Mouse (Mus musculus): ENCODE measurements around the gene Plxna4.

Gene Plxna4

GRCm38 (mm10) chr6:32252168-32252567 lies 335.8 kb downstream of the Plxna4 start:
- no peak for DNase-seq (ENCODE audit: low spot score in 2 of 2)

- no peak for DNase-seq (ENCODE audit: low spot score in 2 of 2)
Measured at GRCm38 (mm10) chr6:32251674-32252073, 336.3 kb downstream of the Plxna4 start.

GRCm38 (mm10) chr6:32246036-32246435 lies 342.0 kb downstream of the Plxna4 start:
- DNase-seq (ENCODE audit: low spot score in 2 of 2): no peak

- DNase-seq (ENCODE audit: low spot score in 2 of 2): no peak
Measured at GRCm38 (mm10) chr6:32243040-32243439, 345.0 kb downstream of the Plxna4 start.

GRCm38 (mm10) chr6:32231383-32231782 lies 356.6 kb downstream of the Plxna4 start:
- no peak for DNase-seq (ENCODE audit: low spot score in 2 of 2)

- DNase-seq (ENCODE audit: low spot score in 2 of 2): no peak
Measured at GRCm38 (mm10) chr6:32226636-32227035, 361.4 kb downstream of the Plxna4 start.

- DNase-seq (ENCODE audit: low spot score in 2 of 2): no peak
Measured at GRCm38 (mm10) chr6:32224007-32224703, 363.8 kb downstream of the Plxna4 start.

GRCm38 (mm10) chr6:32220765-32221164 lies 367.2 kb downstream of the Plxna4 start:
- DNase-seq (ENCODE audit: low spot score in 2 of 2): no peak

- DNase-seq (ENCODE audit: low spot score in 2 of 2): no peak
Measured at GRCm38 (mm10) chr6:32218544-32218943, 369.4 kb downstream of the Plxna4 start.

GRCm38 (mm10) chr6:32212439-32212838 lies 375.6 kb downstream of the Plxna4 start:
- DNase-seq (ENCODE audit: low spot score in 2 of 2): no peak

- DNase-seq (ENCODE audit: low spot score in 2 of 2): no peak
Measured at GRCm38 (mm10) chr6:32210139-32210538, 377.9 kb downstream of the Plxna4 start.

GRCm38 (mm10) chr6:32208951-32209350 lies 379.0 kb downstream of the Plxna4 start:
- DNase-seq (ENCODE audit: low spot score in 2 of 2): no peak

GRCm38 (mm10) chr6:32204253-32204652 lies 383.7 kb downstream of the Plxna4 start:
- DNase-seq (ENCODE audit: low spot score in 2 of 2): no peak

GRCm38 (mm10) chr6:32203389-32203788 lies 384.6 kb downstream of the Plxna4 start:
- no peak for DNase-seq (ENCODE audit: low spot score in 2 of 2)

GRCm38 (mm10) chr6:32202664-32203192 lies 385.3 kb downstream of the Plxna4 start:
- DNase-seq (ENCODE audit: low spot score in 2 of 2): no peak

GRCm38 (mm10) chr6:32201506-32201905 lies 386.5 kb downstream of the Plxna4 start:
- no peak for DNase-seq (ENCODE audit: low spot score in 2 of 2)

- DNase-seq (ENCODE audit: low spot score in 2 of 2): no peak
Measured at GRCm38 (mm10) chr6:32199616-32200015, 388.4 kb downstream of the Plxna4 start.

- DNase-seq (ENCODE audit: low spot score in 2 of 2): no peak
Measured at GRCm38 (mm10) chr6:32196913-32197312, 391.1 kb downstream of the Plxna4 start.

GRCm38 (mm10) chr6:32193046-32193445 lies 394.9 kb downstream of the Plxna4 start:
- no peak for DNase-seq (ENCODE audit: low spot score in 2 of 2)

- no peak for DNase-seq (ENCODE audit: low spot score in 2 of 2)
Measured at GRCm38 (mm10) chr6:32184402-32184985, 403.5 kb downstream of the Plxna4 start.

GRCm38 (mm10) chr6:32183651-32184185 lies 404.3 kb downstream of the Plxna4 start:
- DNase-seq (ENCODE audit: low spot score in 2 of 2): no peak

- no peak for DNase-seq (ENCODE audit: low spot score in 2 of 2)
Measured at GRCm38 (mm10) chr6:32180012-32180358, 408.0 kb downstream of the Plxna4 start.

- no peak for DNase-seq (ENCODE audit: low spot score in 2 of 2)
Measured at GRCm38 (mm10) chr6:32179346-32180011, 408.5 kb downstream of the Plxna4 start.

Data from spleen, postnatal 10 days (tissue).